Mouse (Mus musculus): ENCODE results near the gene Rnf135.

DNA sequence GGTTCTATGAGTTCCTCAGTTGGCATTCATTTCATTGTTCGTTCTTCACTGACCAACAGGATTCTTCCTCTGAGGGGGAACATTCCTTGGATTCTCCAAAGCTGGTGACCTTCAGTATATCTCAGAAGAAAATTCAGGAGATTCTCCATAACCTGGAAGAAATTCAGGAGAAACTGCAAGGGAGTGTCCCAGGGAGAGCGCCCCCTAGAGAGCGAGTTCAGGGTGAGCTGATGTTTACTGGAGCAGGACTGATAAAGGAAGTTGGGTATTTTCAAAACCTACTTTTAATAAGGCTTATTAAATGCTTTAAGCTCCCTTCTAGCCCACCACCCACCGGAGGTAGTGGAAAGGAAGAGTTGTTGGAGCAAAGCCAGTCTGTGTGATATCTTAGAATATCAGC is 10.2 kb downstream of the Rnf135 start:
- no peak for TF ChIP-seq CTCF (IDR thresholded peaks at IDR 0.05; ENCODE audit: control insufficient read depth, insufficient read depth, low read length)
- TF ChIP-seq POLR2A (IDR thresholded peaks at IDR 0.05; ENCODE audit: borderline replicate concordance, control insufficient read depth, low read depth, low read length): no peak

All from bone marrow, adult 2 months (tissue).